Mouse (Mus musculus): Measurements from ENCODE around the gene Klhl29.

DNA sequence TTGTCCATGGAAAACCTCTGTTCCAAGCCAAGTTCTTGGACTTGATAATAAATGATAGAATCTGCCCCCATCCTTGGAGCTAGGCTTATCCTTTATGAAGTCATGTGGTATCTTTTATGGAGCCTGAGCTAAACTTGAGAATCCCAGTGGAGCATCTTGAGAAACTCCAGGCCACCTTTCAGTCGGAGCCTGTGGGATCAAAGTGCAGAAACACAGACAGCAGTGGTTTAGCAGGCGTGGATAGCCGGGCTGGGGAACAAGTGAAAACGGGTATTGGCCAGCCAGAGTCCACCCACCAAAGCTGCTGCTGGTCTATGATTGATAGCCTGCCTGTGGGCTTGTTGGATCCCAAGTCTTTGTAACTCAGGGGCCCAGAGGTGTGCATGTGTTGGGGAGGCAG is 177.2 kb downstream of the Klhl29 start:
- TF ChIP-seq CTCF (conservative IDR thresholded peaks at IDR 0.05; ENCODE audit: low read length) (no peak), POU5F1 (IDR thresholded peaks at IDR 0.05; ENCODE audit: borderline replicate concordance, low read length) (no peak), NANOG (IDR thresholded peaks at IDR 0.05; ENCODE audit: borderline replicate concordance, low read length) (no peak)

Measured in E14TG2a.4 (cell line).